Mouse (Mus musculus) thymus, postnatal 4 days (tissue): Measurements from ENCODE around the gene Chmp1a.
"Not testable (repeated sequence)": the region's sequence is repeated elsewhere in the genome, so short reads cannot be mapped to it uniquely, and the experiment has no call there.

ENCODE experiments used
- DNase-seq: peaks from one replicate; pipeline ENCODE4 v3.0.0; 2021

The Chmp1a gene

DNA sequence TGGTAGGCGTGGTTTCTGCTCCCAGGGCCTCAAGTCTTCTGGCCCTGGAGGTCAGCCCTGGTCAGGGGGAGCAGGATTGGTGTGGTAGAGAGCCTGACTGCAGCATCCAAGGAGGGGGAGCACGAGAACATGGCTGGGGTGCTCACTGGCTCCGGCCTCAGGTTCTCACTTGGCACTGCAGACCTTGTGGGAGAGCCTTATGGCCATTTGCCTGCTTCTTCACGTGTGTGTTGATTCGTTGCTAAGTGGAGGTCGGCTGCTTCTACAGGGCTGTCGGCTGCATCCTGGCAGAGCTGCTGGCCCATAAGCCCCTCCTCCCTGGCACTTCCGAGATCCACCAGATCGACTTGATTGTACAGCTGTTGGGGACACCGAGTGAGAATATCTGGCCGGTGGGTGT lies 17.8 kb upstream of the Chmp1a start:
- not testable (repeated sequence) for DNase-seq

DNA sequence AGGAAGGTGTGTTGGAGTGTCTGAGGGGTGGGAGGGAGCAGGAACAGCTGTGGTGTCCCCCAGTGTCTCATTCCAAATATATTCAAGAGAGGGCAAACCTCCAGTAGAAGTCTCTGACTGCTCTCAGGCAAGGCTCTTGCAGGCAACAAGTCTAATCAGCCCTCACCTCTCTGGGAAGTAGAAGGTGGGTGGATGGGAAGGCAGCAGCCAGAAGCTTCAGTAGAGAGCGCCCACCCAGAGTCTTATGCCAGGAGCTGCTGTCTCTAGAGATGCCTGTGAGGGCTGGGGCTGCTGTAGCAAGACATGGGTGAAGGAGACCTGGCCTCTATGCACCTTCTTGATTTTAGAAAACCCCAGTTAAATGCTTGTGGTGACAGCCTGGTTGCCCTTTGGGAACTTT lies 15.9 kb upstream of the Chmp1a start:
- DNase-seq = no peak

DNA sequence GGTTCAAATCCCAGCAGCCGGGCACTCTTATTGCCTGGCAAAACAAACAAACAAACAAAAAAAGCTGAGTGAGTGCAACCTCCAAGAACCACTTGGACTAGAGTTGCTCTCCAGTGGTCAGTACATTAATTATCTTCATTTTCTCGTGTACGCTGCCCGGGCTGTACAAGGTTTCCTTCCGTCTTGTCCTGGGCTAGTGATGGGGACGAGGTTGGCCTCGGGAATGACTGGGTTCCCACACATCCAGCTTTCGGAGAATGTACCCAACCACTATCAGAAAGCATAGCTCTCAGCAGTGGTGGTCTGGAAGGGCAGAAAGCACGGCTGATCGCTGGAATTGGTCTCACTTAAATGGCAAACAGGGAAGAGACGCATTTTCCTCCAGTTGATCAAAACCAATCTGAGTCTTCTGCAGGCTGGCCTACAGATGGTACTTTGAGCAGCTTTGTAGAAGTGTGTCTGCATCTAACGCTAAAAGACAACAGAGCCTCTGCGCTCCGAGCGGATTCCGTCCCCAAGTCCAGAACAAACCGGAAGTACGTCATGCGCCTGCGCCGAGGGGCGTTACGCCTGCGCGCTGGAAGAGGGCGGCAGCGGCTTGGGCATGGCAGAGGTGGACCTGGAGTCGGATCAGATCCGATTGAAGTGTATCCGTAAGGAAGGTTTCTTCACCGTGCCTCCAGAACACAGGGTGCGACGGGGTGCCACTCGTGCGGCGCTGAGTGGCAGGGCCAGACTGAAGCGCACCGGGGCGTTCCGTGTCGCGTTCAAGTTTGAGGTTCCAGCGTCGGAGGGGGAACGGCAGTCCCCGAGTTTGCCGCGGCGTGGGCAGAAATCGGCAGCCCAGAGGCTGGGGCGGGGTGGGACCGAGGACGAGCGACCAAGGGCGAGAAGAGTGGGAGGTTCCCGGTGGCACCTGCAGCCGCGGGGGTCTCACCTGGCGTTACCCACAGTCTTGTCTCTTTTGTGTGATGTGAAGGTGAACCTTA lies 12.0 kb upstream of the Chmp1a start, which contains the start of gene Cdk10:
Cdk10 (plus strand) TSS at position 565 of the 989 bp plus-strand sequence.
- peak; percentile 94 for DNase-seq

DNA sequence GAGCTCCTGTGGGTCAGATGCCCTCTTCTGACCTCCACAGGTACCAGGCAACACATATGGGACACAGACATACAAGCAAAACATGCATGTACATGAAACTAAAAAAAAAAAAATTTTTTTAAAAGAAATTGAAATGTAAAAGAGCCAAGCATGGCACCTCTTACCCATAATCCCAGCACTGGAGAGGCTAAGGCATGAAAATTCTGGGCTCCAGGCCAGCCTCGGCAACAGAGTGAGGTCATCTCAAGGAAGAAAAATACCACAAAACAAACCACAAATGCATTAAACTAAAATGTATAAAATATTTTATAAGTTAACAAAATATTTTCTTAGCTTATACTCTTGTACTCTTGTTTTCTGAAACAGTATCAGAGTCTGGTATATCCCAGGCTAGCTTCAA lies 8.4 kb upstream of the Chmp1a start:
- no peak for DNase-seq

DNA sequence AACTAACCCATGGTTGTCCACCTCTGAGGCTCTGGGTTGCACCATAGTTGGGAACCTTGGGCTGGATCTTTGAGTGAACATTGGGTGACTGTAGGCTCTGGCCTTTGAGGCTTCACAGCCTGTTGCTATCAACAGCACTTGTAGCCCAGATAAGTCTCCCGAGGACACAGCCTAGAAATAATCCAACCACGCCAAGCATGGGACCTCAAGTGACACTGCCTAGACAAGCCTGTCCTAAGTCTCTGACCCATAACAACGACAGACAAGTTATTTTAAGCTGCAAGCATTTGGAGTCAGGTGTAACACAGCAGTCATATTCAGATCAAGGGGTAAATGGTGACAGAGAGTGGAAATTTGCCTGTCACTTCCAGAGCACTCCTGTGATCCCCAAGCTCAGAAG lies 2.9 kb upstream of the Chmp1a start:
- DNase-seq = no peak

DNA sequence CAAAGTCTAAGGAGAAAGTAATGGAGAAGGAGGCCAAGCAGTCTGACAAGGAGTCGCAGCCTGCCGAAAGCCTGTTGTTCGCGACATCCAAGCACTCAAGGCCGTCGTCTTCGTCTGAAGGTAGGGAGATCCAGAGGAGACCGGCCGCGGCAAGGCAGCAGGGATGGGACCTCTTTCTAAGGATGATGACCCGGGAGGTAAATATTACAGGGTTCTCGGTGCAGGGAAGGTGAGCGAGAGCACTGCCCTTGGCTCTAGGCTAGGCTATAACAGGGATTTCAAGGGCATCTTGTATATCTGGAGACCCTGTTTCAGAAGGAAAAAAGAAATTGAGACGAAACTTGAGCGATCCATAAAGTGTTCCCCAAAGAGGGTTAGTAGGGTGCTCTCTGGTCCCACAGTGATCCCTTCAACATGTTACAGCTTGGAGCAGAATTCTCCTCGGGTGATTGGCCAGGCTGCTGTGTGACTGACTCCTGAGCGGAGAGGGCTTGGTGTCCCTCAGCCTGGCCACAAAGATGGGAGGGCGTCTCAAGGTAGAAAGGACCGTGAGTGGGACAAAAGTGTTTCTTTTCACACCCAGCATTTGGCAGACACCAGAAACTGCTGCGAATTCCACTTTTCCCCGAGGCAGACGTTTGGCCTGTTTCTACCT lies 682 bp upstream of the Chmp1a start:
- no peak for DNase-seq

DNA sequence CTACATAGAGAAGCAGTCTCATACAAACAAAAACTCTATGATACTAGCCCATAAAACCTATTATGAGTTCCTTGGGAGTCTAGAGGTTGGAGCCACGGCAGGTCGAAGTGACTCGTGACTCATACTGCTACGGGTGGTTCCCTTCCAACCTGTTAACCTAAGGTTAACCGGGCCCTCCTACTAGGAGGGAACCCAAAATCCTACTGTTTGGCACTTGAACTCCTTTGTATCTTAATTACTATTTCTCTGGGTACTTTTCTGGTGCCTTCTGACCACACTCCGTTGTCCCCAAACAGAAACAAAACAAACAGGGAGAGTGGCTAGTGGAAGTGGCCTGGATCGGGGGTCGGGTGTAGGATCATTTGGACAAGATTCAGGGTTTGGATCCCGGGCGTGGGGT lies 687 bp downstream of the Chmp1a start:
- no peak for DNase-seq

DNA sequence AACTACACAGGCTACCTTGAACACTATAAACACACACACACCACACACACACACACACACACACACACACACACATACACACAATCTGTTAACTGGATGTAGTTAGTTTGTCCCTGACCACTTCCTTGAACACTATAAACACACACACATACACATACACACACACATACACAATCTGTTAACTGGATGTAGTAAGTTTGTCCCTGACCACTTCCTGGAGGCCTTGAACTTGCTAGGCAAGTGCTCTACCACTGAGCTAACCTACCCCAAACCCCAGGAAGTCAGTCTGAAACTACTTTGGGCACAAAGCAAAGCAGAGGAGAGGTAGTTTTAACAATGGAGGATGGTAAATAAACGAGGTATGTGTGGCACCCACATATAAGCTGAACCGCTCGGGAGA lies 9.0 kb downstream of the Chmp1a start:
- no peak for DNase-seq

DNA sequence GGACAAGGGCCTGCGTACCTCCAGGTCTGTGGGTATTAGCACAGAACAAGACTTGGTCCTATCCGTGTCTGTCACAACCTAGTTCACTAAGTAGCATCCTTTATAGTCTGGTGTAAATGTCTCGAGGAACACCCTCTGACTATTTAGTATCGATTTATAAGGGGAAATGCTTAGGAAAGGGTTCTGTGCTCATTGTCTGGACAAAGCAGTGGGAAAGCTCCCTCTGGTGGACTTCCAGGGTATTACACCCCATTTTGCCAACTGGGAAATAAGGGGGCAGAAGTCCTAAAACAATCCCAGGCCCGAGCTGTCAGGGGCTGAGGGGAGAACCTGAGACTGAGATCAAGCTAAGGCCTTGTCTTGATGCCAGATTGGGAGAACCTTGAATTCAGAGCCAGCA lies 10.3 kb downstream of the Chmp1a start:
- peak; percentile 80 for DNase-seq

DNA sequence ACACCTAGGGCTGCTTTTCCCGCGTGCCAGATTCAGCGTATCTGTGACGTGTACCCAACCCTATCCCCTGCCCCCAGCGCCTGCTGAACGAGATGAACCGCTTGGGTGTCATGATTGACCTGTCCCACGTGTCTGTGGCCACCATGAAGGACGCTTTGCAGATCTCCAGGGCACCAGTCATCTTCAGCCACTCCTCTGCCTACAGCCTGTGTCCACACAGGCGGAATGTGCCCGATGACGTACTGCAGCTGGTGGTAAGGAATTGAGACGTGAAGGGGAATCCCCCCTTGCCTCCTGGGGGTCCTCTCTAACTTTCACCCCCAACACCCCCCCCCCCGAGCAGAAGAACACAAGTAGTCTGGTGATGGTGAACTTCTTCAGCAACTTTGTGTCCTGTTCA lies 12.7 kb downstream of the Chmp1a start:
- DNase-seq = no peak

DNA sequence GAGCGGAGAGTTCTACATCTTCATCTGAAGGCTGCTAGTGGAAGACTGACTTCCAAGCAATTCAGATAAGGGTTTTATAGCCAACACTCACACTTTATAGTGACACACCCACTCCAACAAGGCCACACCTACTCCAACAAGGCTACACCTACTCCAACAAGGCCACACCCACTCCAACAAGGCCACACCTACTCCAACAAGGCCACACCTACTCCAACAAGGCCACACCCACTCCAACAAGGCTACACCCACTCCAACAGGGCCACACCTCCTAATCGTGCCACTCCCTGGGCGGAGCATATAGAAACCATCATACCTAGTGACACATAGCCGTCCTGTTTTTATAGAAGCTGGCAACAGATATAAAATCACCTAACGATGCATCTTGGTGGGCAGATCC lies 15.5 kb downstream of the Chmp1a start:
- not testable (repeated sequence) for DNase-seq

DNA sequence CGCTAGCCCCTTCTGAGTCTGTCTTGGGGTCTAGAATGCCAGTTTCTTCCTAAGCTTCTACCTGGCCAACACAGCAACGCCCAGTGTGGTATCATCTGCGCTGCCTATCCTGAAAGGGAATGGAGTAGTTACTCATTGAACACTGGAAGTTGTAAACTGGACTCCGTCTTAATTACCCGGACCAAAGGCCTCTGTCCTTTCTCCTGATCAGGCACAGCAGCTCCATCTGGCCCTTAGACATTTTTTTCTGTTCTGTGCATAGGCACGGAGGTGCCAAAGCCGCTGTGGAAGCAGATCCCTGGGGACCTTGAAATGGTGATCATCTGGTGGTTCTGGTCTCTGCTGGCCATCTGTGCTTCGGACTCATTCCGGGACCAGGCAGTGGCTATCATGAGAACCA lies 18.8 kb downstream of the Chmp1a start:
- no peak for DNase-seq

DNA sequence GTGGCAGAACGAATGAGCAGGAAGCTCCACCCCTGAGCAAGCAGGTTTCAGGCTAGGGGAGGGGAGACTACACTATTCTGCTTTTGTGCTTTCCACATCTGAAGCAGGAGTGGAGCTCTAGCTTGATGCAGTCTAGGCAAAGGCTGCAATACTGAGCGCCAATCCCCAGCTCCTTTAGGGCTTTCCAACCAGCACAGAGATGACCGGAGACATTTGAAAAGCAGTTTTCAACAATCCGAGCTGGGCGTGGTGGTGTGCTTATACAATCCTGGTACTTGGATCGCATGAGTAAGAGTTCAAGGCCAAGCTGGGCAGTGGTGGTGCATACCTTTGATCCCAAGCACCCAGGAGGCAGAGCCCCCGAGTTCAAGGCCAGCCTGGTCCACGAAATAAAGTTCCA lies 20.7 kb downstream of the Chmp1a start:
- DNase-seq = no peak

DNA sequence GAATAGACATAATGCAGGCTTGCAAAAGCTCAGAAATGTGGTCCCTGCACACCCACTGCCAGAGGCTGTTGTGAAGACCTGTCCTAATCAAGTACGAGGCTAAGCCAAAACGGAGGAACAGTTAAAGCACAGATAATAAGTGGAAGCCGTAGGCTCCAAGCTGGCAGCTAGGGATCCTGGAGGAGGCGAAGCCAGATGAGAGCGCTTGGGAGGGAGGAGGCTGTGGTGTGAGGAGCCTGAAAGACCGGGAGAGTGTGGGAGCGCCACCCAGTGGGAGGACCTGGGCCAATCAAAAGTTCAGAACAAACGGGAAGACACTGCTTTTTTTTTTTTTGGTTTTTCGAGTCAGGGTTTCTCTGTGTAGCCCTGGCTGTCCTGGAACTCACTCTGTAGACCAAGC lies 21.9 kb downstream of the Chmp1a start:
- peak; percentile 72 for DNase-seq

DNA sequence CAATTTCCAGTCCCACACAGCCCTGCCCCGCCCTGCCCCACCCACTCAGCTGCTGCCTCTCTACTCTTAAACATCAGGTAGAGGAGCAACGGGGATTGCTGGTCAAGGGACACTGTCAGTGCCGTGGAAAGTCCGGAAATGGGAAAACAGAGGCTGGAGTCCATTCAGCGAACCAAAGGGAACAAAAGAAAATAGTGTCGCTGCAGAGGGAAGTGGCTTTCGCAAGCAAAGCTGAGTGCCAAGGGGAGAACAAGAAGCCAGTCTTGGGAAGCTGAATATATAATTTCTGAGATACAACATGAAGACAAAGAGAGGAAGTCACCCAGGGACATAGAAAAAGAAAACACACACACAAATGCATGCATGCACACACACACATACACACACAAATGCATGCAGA lies 23.7 kb downstream of the Chmp1a start:
- no peak for DNase-seq

DNA sequence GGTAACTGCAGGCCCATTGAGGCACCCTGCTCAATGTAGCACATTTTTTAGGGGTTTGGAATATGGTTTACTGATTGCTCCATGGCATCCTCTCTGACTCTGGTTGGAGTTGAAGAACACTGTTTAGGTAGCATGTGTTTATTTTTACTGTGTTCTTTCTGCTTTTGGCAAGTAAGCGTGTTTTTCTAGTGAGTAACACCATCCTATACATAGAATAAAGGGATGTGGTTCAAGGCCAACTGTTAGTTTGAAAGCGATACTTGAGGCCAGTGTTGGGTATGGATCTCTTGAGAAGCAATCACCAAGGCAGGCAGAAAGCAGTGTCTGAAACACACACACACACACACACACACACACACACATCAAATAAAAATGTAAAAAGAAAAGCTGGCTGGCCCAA lies 24.6 kb downstream of the Chmp1a start:
- no peak for DNase-seq

DNA sequence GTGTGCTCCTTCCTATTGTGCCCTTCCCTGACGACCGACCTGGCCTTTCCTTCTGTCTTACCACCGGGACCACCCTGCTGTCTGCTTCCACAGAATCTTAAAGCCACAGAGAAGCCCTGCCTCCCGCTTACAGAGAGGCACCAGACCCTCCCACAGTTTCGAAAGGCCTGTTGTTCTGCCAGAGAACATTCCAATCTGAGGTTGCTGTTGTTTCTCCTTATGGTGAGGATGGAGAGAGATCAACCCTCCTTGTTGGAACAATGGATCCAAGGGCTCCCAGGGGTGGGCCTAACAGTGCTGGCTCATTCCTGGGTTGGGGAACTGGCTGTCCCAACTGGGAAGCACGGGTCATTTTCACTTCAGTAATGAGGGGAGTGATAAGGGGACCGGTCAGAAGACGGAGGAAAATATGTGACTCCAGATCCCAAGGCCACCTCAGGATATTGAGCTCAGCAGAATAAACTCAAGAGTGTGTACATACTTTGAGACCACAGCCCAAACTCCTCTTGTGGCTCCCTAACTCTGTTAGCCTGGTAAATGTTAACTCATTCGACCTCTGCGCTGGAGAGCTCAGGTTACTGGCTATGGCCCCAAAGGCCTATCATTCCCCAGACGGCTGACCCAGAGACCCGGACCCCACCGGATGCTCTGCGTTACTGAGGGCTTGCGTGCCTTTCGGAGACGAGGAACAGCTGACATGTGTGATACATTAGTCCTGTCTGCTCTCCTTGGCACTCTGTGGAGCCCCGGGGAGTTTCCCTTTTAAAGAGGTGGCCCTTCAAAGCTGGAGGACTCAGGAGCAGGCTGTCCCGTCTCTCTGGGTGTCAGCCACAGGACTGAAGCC lies 26.8 kb downstream of the Chmp1a start, which contains the start of gene Dpep1:
Dpep1 (plus strand) TSS at position 677 of the 844 bp plus-strand sequence.
- no peak for DNase-seq

DNA sequence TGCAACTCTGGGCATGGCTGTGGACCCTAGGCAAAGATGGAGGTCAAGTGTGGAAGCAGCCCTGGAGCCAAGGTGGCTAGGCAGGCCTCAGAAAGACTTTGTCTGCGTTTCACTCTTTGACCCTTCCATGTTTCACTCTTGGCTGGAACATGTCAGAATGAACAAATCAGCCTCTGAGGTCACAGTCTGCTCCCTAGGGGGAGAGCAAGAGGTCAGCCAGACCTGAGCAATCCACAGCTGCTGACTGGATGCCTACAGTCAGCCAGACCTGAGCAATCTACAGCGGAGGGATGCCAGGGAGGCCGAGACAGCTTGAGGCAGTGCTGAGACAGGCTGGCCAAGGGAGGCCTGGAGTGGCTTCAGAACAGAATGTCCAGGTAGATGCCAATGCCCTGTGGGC lies 31.2 kb downstream of the Chmp1a start:
- DNase-seq = no peak

DNA sequence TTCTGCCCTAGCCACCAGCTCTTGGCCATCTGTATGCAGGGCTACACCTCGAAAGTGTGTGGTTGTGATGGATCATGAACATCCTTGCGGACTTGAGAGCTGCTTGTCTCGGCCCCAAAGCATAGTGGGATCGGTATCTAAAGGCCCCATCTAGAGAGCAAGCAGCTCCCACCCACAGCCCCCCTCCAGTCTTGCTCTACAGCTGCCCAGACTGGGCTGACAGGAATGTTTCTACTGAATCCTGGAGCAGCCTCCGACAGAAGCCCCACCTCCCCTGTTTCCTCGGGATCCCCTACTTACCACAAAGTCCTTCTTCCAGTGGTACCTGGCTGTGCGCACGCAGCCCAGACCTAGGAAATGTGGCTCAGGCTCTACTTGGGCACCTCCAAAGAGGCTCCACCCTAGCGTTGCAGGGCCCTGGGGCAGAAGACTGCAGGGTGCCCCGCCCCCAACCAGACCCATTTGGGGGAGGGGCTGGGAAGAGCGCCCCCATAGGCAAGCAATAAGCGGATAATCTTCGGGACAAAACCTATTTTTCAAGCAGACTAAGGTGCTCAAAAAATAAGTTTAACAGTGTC lies 54.6 kb downstream of the Chmp1a start, which contains the start of gene Sult5a1:
Sult5a1 (minus strand) TSS at position 428 of the 578 bp plus-strand sequence.
- peak; percentile 32 for DNase-seq

DNA sequence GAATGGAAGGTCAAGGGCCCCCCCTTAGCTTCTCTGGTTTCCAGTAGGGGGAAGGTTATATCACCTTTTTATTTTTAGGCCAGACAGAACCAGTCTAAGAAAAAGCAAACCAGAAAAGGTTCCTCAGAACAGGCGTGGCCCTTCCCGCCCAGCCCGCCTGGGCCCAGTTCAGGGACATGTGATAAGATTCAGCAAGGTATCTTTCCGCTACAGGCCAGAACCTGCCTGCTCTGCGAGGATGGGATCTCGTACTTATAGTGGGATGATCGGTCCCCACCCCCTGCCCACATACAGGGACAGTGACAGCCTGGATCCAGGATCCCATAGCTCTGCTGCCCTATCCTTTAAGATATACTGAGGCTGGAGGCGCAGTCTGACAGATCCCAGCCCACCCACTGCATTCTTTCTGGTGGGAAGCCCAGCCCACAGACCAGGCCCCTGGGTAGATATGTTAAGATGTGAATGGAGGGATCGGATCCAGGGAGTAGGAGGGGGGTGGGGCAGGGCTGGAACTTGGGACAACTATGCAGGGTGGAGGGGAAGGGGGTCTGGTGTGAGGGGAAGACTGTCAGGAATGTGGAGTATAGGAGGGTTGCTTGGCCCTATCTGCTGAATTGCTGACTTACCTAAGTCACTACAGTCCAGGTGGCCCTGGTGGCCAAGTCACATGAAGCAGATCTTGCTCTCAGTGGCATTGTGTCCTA lies 56.3 kb downstream of the Chmp1a start:
- DNase-seq = no peak

DNA sequence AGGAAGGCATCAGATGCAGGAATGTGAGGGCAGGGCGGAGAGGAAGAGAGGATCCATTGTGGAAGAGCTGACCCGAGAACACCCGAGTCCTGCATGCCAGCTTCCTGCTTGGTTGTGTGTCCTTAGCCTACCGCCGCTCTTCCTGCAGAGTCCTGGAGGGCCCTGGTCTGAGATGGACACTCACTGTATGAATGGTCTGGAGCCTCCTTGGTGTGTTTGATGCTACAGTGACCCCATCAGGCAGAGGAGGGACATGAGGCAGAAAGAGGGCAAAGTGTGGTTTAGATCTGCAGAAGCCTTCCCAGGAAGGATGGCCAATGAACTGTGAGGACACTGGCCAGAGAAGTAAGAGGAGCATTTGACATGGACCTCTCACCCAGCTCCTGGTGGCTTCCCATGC lies 57.4 kb downstream of the Chmp1a start:
- DNase-seq = no peak
